Mouse (Mus musculus) erythroblast, embryonic 14.5 days (primary cell): ENCODE measurements around the gene Fndc9. TPM values are rescaled to one million over a fixed set of nuclear protein-coding genes. Genes with fewer than 3 reads are reported as not detected.

Source experiments
- H3K27me3 ChIP-seq: 2 replicates; pipeline ENCODE4 v1.6.1; 2012; ENCODE audit warnings: inconsistent platforms; ENCODE audit not compliant: control insufficient read depth
- H3K36me3 ChIP-seq: 2 replicates; pipeline ENCODE4 v1.6.1; 2012; ENCODE audit warnings: mild to moderate bottlenecking, inconsistent platforms; ENCODE audit not compliant: control insufficient read depth
- H3K4me1 ChIP-seq: 2 replicates; pipeline ENCODE4 v1.6.1; 2012; ENCODE audit warnings: inconsistent platforms; ENCODE audit not compliant: control insufficient read depth
- H3K4me3 ChIP-seq: replicated peaks from 2 replicates; pipeline ENCODE3; 2012; ENCODE audit warnings: moderate library complexity, mild to moderate bottlenecking, inconsistent platforms
- H3K9me3 ChIP-seq: 2 replicates; pipeline ENCODE4 v1.6.1; 2012; ENCODE audit warnings: low read length, inconsistent platforms, mixed read lengths; ENCODE audit not compliant: control insufficient read depth
- GATA1 ChIP-seq: IDR thresholded peaks from 2 replicates; pipeline ENCODE4 v1.6.1; 2012; ENCODE audit warnings: low read length, inconsistent platforms, mixed read lengths
- TAL1 ChIP-seq: IDR thresholded peaks from 3 replicates; pipeline ENCODE4 v1.6.1; 2012; ENCODE audit warnings: low read length, inconsistent platforms, mixed read lengths
- polyA plus RNA-seq: library from polyadenylated mRNA; stranded (reverse); fragments of >175 nt; gene quantifications from 2 replicates; pipeline ENCODE4 v1.2.3, GENCODE M21; 2012

Fndc9 gene
- polyA plus RNA-seq, 1 experiment = not detected

DNA sequence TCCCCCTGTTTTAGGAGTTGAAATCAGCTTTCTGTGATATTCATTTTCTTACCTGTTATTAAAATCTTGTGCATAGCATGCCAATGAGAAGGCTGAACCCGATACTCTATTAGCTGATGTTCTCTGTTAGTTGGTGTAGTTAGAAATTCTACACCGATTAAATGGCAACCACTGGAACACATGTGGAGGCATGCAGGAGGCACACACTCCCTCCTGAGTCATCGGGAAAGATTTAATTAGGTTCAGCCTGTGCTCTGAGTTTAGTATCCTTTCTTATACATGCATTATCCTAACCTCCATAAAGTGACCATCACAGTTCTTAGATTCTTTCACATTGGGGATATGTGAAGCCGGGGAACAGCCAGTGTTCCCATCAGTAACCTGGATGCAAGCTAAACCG is 10.0 kb upstream of the Fndc9 start:
- no peaks in the 10 kb centered on the region for H3K9me3 ChIP-seq
- TF ChIP-seq GATA1 (no peak), TAL1 (no peak)
- peaks cover 5% of the 10 kb centered on the region; the same call in 1 of the 2 replicates for H3K4me1 ChIP-seq
- H3K4me3 ChIP-seq = no peak overlapping the region
- no peaks in the 10 kb centered on the region for H3K27me3 ChIP-seq
- H3K36me3 ChIP-seq = no peaks in the 10 kb centered on the region

DNA sequence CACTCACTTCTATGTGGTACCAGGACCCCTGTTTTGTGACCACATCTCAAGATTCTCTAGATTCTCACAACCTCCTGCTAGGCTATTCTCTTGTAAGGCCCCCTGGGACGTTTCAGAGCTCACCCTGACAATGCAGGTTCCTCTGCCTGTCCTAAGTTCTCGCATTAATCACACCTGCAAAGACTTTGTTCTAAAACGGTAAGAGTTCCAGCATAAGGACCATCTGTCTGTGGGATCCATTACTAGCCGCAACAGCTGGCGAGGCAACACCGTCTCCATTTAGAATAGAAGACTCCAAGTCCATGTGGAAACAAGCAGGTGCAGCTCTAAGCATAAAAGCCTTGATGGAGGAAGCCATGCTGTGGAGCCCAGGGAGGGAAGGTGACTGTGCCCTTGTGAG is 5.1 kb upstream of the Fndc9 start:
- no peak overlapping the region for H3K4me3 ChIP-seq
- no peaks in the 10 kb centered on the region for H3K9me3 ChIP-seq
- H3K27me3 ChIP-seq = no peaks in the 10 kb centered on the region
- peaks cover 5% of the 10 kb centered on the region; the same call in 1 of the 2 replicates for H3K4me1 ChIP-seq
- TF ChIP-seq GATA1 = no peak
- TF ChIP-seq TAL1 = no peak
- H3K36me3 ChIP-seq = no peaks in the 10 kb centered on the region

DNA sequence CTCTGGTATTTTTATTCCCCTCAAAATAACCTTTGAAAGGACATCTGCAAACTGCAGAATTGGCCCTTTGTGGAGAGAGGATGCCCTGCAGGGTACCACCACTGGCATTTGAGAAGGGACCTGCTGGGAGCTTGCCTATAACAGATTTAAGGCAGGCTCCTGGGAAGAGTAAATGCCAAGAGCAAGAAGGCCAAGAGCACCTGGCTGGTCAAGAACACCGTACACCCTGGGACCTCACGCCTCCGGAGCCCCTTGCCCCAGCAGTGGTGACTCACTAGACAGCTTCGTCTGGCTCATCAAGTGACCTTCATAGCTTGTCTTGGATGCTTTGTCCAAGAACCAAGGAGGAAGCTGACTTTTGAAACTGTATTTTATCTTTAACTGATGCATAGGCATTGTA is 2.5 kb upstream of the Fndc9 start:
- TF ChIP-seq TAL1 (no peak), GATA1 (no peak)
- no peak overlapping the region for H3K4me3 ChIP-seq
- H3K27me3 ChIP-seq = no peaks in the 10 kb centered on the region
- H3K4me1 ChIP-seq = peaks cover 1% of the 10 kb centered on the region
- no peaks in the 10 kb centered on the region for H3K9me3 ChIP-seq
- no peaks in the 10 kb centered on the region for H3K36me3 ChIP-seq

- Histone ChIP-seq H3K9me3 (no peaks in the 10 kb centered on the region), H3K27me3 (no peaks in the 10 kb centered on the region), H3K4me3 (no peak overlapping the region), H3K4me1 (peaks cover 1% of the 10 kb centered on the region), H3K36me3 (no peaks in the 10 kb centered on the region)
- TF ChIP-seq TAL1 (no peak), GATA1 (no peak)
These were observed 1.4 kb upstream of the Fndc9 start for GRCm38 (mm10) chr11:46233966-46234365.

- Histone ChIP-seq H3K9me3 (no peaks in the 10 kb centered on the region), H3K27me3 (no peaks in the 10 kb centered on the region), H3K4me1 (peaks cover 28% of the 10 kb centered on the region), H3K36me3 (no peaks in the 10 kb centered on the region), H3K4me3 (no peak overlapping the region)
- TF ChIP-seq GATA1 = no peak
- no peak for TF ChIP-seq TAL1
These were observed 1.6 kb downstream of the Fndc9 start for GRCm38 (mm10) chr11:46236976-46237375.

GRCm38 (mm10) chr11:46241150-46241673 is 5.9 kb downstream of the Fndc9 start:
- Histone ChIP-seq H3K4me3 (peak overlapping the region; percentile 33), H3K27me3 (no peaks in the 10 kb centered on the region), H3K4me1 (peaks cover 40% of the 10 kb centered on the region), H3K9me3 (no peaks in the 10 kb centered on the region), H3K36me3 (no peaks in the 10 kb centered on the region; the same call in 1 of the 2 replicates)
- peak; percentile 64 for TF ChIP-seq TAL1
- TF ChIP-seq GATA1 = peak; percentile 52; the same call in 1 of the 2 replicates

DNA sequence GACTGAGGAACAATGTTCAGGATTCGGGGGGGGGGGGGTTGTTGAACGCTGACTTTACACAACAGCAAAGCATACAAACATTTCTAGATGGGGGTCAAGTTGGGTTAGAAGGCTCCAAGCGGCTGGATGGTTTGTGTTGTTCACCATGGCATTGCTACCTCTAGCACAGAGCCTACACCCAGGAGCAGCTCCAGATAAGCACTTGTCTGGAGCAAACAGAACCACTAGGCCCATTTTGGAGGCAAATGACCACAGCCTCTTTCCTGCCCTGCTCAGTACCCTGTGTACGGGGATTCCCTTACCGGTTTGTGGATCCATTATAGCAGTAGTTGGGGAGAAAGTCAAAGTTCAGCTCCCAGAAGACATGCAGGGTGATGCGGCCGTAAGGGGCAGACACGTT is 6.7 kb downstream of the Fndc9 start:
- Histone ChIP-seq H3K9me3 (no peaks in the 10 kb centered on the region), H3K27me3 (no peaks in the 10 kb centered on the region), H3K4me3 (no peak overlapping the region), H3K4me1 (peaks cover 41% of the 10 kb centered on the region), H3K36me3 (no peaks in the 10 kb centered on the region; the same call in 1 of the 2 replicates)
- no peak for TF ChIP-seq TAL1

GRCm38 (mm10) chr11:46244731-46245604 is 9.6 kb downstream of the Fndc9 start:
- H3K9me3 ChIP-seq = no peaks in the 10 kb centered on the region
- peaks cover 33% of the 10 kb centered on the region for H3K4me1 ChIP-seq
- no peaks in the 10 kb centered on the region; the same call in 1 of the 2 replicates for H3K36me3 ChIP-seq
- TF ChIP-seq TAL1 = no peak
- TF ChIP-seq GATA1 = no peak
- no peak overlapping the region for H3K4me3 ChIP-seq
- no peaks in the 10 kb centered on the region for H3K27me3 ChIP-seq

- no peak for TF ChIP-seq TAL1
- no peak for TF ChIP-seq GATA1
- Histone ChIP-seq H3K27me3 (no peaks in the 10 kb centered on the region), H3K36me3 (no peaks in the 10 kb centered on the region; the same call in 1 of the 2 replicates), H3K4me3 (no peak overlapping the region), H3K9me3 (no peaks in the 10 kb centered on the region), H3K4me1 (peaks cover 23% of the 10 kb centered on the region)
These were observed 10.6 kb downstream of the Fndc9 start for GRCm38 (mm10) chr11:46245926-46246325.
